Mouse (Mus musculus) pancreas, adult 10 weeks (tissue): ENCODE measurements around the gene Lrrc3c. TPM values are rescaled to one million over a fixed set of nuclear protein-coding genes. Genes with fewer than 3 reads are reported as not detected.

Source experiments
- polyA plus RNA-seq: library from polyadenylated mRNA; stranded (reverse); fragments of 350-450 nt; fragmentation: Illumina TruSeq; extraction: RNeasy Lipid Tissue Mini Kit (QIAGEN cat#74804); gene quantifications from one replicate; pipeline ENCODE4 v1.2.3, GENCODE M21; 2015; ENCODE audit warnings: low read depth, low replicate concordance; ENCODE audit not compliant: insufficient read depth

Lrrc3c gene
- polyA plus RNA-seq = not detected

DNA sequence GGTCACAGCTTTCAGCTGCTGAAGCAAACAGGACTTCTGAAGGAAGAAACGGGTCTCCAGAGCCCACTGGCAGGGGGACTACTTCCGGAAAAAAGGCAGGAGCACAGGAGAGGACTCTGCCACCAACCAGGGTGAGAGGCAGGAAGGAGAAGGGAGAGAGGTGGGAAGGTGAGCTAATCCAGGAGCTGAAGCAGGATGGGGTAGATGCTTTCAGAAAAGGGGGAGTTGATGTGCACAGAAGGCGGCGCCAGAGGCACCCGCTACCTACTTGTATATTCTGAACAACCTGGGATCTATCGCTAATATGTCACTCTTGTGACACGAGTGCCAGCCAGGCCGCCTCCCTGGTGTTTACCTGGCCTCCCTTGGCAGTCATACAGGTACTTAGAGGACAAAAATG is at the start of gene Lrrc3c:
Gene Lrrc3c (plus strand): TSS at position 301 of the 400 bp plus-strand sequence.

DNA sequence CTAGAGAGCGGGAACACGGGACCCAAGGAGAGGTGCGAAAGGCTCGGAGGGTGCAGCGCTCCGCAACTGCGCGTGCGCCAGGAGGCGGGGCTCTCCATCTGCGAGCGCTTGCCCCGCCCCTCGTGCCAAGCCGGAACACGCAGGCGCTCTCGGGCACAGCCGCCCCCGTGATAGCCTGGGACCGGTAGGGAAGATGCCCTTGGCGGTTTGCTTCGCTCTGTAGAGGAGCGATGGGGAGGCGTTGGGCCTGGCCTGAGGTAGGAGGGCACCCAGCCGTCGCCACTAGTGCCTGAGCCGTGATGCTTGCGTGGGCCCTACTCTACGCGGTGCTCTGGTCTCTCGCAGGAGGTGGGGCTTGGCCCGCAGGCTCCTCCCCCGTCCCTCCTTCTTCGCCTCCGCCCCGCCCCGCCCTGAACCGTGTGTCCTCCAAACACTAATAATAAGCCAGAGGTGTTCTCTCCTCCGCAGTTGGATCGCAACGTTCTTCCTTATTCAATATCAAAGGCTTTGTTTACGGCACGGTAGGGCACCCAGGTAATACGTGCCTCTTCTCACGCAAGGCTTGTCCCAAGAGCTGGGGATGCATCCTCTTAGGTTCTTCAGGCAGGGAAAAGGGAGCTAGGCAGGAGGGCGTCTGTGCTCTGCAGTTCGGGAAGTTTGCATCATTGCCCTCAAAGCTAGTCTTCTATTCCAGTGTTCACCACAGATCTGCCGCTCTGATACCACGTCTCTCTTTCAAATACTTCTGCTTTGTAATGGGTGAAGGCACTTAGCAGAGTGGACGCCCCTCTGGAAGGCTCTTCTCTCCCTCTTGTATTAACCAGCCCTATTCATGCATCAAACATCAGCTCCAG is 46.9 kb upstream of the Lrrc3c start, which contains the start of gene Zpbp2:
Gene Zpbp2 (plus strand): TSS at position 123 of the 854 bp plus-strand sequence.

DNA sequence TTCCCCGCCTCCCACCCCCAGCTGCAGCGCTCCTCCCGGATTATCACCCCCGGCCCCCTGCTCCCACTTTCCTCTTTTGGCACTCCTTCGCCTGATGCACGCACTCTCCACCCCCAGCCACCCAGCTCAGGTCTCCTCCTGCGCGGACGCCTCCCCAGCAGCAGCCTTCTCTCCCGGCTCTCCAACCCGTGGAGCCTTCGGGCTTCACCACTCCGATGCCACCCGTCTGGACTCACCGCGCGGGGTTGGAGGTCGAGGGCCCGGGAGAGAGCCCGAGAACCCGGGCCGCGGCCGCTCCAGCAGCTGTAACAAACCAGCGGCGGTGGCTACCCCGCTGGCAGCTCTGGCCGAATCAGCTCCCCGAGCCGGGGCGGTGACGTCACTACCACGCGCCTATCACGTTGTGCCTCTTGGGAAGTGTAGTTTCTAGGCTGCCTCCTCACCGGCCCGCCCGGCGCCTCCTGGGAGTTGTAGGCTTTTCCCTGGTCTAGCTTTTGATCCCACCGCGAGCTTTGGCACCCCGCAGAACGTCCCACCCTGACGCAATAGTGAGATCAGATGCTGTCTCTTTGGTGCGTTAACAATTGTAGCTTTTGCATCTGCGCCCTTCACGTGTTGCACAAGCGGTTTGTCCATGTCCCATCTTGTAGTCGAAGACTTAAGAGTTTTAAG is 11.1 kb upstream of the Lrrc3c start, which contains the start of gene Ormdl3:
Gene Ormdl3 (minus strand): TSS at position 477 of the 672 bp plus-strand sequence.

DNA sequence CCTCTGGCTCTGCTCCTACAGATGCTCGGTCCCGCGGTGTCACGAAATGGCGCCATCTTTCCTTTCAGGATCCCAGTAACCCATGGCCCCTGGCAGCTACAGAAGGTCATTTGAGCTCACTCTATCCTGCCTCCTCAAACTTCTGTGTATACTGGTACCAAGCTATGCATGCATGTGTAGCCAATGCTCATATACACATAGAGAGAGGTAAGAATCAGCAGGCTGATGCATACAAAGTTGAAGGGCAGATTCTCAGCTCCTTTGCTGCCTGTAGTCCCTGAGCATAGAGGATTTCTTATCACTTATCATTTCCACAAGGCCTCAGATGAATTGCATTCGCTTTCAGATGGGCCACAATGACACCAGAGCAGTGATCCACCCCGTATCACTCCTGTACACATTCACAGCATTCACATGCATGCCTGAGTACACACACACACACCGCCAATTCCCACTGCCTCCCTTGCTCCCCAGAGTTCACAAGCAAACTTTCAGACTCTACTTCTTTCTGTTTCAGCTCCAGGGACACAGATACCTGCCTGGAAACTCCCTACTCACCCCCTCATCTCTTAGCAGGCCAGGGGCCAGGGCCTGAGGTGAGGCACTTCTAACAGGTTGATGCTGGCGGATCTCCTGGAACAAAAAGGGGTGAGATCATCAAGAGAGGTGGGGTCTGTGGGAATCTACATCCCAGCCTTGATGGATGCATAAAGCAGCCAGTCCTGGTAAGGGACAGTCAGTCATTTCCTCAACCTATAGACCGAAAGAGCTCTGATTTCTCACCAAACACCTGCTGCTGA is 27.7 kb downstream of the Lrrc3c start, which contains the start of the genes Gm12355 and Gsdma3:
Gene Gm12355 (minus strand): TSS at position 51 of the 800 bp plus-strand sequence.
Gene Gsdma3 (plus strand): TSS at position 750 of the 800 bp plus-strand sequence.

DNA sequence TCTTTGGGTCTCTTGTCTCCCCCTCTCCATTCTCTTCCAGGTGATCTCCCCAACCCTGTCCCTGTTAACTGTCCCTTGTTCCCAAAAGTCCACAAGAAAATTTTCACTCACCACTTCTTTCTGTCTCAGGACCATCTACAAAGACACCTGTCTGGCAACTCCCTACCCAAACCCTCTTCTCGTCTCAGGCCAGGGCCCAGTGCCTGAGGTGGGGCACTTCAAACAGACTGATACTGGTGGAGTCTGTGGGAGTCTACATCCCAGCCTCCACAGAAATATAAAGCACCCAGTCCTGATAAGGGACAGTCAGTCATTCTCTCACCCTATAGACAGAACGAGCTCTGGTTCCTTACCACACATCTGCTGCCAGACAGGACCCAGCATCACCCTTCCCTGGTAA is 48.4 kb downstream of the Lrrc3c start, which contains the start of gene Gsdma2:
Gene Gsdma2 (plus strand): TSS at position 301 of the 400 bp plus-strand sequence.

Other genes starting within 250 kb of the Lrrc3c start
- 24.0 TPM for gene Ppp1r1b, start 249.9 kb upstream of the Lrrc3c start, polyA plus RNA-seq
- 10.4 TPM for gene Stard3, start 239.9 kb upstream of the Lrrc3c start, polyA plus RNA-seq
- not detected for gene Tcap, start 214.5 kb upstream of the Lrrc3c start, polyA plus RNA-seq
- not detected for gene Pnmt, start 211.8 kb upstream of the Lrrc3c start, polyA plus RNA-seq
- 1.7 TPM for gene Pgap3, start 197.8 kb upstream of the Lrrc3c start, polyA plus RNA-seq
- gene Erbb2, start 185.8 kb upstream of the Lrrc3c start, polyA plus RNA-seq = 2.3 TPM
- gene Mien1, start 159.3 kb upstream of the Lrrc3c start, polyA plus RNA-seq = 33.4 TPM
- gene Grb7, start 151.9 kb upstream of the Lrrc3c start, polyA plus RNA-seq = 7.3 TPM
- 1.4 TPM for gene Ikzf3, start 52.3 kb upstream of the Lrrc3c start, polyA plus RNA-seq
- not detected for gene Zpbp2, start 47.2 kb upstream of the Lrrc3c start, polyA plus RNA-seq
- gene Ormdl3, start 10.9 kb upstream of the Lrrc3c start, polyA plus RNA-seq = 17.3 TPM
- not detected for gene Gm12355, start 27.4 kb downstream of the Lrrc3c start, polyA plus RNA-seq
- gene Gsdma3, start 28.1 kb downstream of the Lrrc3c start, polyA plus RNA-seq = not detected
- not detected for gene Gsdma2, start 48.5 kb downstream of the Lrrc3c start, polyA plus RNA-seq
- gene Gsdma, start 66.1 kb downstream of the Lrrc3c start, polyA plus RNA-seq = not detected
- 21.3 TPM for gene Psmd3, start 84.3 kb downstream of the Lrrc3c start, polyA plus RNA-seq
- not detected for gene Csf3, start 103.0 kb downstream of the Lrrc3c start, polyA plus RNA-seq
- gene Med24, start 131.1 kb downstream of the Lrrc3c start, polyA plus RNA-seq = 10.4 TPM
- gene Thra, start 142.3 kb downstream of the Lrrc3c start, polyA plus RNA-seq = 21.8 TPM
- 4.8 TPM for gene Nr1d1, start 177.0 kb downstream of the Lrrc3c start, polyA plus RNA-seq
- gene Msl1, start 197.2 kb downstream of the Lrrc3c start, polyA plus RNA-seq = 15.9 TPM
- gene Casc3, start 206.6 kb downstream of the Lrrc3c start, polyA plus RNA-seq = 11.9 TPM
- 4.9 TPM for gene Rapgefl1, start 238.5 kb downstream of the Lrrc3c start, polyA plus RNA-seq